Mouse (Mus musculus) spleen, adult 2 months (tissue): ENCODE data around the gene She.

Experiments
- CTCF ChIP-seq: fragments of 200-500 bp; IDR thresholded peaks from 2 replicates; pipeline ENCODE4 v1.5.1; 2011; ENCODE audit warnings: mild to moderate bottlenecking, inconsistent platforms; ENCODE audit not compliant: insufficient read depth, insufficient read length, insufficient replicate concordance; ENCODE audit errors: extremely low read depth
- POLR2A ChIP-seq: fragments of 200-500 bp; IDR thresholded peaks from 2 replicates; pipeline ENCODE4 v1.6.1; 2011; ENCODE audit warnings: low read depth, low read length, inconsistent platforms

DNA sequence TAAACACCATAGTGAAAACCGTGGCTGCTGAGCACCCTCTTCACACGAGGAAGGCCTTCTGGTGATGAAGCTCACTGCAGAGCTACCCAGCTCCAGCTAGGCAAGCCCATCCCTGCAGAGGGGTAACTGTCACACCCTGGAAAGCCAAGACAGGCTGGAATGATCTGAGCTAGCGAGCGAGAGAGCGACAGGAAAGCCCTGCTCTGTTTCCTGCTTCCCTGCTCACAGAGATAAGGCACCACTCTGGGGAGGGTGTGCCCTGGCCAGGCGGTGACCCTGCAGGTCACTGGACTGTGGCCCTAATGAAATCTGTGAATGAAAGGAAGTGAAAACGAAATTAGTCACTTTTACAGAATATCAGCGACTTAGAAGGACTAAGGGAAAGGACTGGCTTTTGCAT lies 4.2 kb downstream of the She start:
- no peak for TF ChIP-seq CTCF
- no peak for TF ChIP-seq POLR2A
